Mouse (Mus musculus) induced T-regulatory cell, adult 2 months (primary cell): Measurements from ENCODE around the gene Gm21188.
A peak's percentile ranks its signal among the peaks of the same experiment; 100 is the strongest.
"Not testable (repeated sequence)": the region's sequence is repeated elsewhere in the genome, so short reads cannot be mapped to it uniquely, and the experiment has no call there.

Experiments used
- DNase-seq: peaks from one replicate; pipeline ENCODE4 v3.0.0-alpha.2; 2012; ENCODE audit warnings: low read depth

Gene Gm21188

DNA sequence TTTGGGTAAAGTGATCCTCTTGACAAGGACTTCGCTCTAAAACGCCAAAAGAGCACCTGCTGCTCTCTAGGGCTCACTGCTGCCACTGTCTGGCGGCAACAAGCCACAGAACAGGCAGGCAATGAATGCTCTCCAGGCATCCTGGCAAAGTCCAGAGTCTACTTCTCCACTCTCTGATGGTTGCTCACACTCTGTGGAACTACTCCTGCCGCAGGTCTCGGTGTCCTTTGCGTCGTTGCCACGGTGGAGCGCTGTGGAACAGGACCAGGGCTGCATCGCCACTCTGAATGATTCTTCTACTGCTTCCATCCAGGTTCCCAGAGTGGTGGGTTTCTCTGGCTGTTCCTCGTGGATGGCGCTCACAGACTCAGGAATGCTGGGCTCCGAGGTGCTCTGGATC, 25.6 kb downstream of the Gm21188 start:
- not testable (repeated sequence) for DNase-seq

DNA sequence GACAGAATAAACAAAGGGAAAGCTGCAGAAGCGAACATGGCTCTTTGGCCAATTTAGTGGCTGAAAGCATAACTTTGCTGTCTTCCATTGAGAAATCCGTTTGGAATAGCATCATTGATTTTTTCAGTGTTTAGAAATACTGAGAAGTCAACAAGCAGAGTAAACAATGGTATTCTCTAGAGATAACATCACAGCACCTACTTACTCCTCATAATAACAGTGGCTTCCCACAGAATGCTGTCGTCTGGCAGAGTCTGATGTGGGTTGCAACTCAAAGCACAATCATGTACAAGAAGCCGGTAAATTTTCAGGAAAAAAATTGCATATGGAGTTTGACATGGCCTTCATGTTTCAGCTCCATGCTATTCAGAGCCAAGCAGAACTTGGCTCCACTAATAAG, 26.4 kb downstream of the Gm21188 start:
- peak; percentile 5 for DNase-seq

DNA sequence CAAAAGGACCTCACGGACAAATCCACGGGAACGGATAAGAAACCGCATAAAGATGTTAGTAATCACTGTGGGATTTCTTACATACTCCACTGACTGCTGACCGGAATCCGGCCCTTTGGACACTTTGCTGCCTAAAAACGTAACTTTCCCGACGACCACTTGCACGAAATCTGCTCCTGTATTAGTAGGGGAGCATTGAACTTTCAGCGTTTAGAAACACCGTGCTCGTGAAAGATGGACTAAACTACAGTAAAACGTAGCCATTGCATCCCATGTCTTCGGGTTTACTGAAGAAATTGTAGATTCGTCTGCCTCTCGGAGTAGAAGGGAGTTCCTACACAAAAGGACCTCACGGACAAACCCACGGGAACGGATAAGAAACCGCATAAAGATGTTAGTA, 27.0 kb downstream of the Gm21188 start:
- peak; percentile 9 for DNase-seq

- peak; percentile 15 for DNase-seq
Measured at GRCm38 (mm10) chr13:120024581-120024980, 27.4 kb downstream of the Gm21188 start.

DNA sequence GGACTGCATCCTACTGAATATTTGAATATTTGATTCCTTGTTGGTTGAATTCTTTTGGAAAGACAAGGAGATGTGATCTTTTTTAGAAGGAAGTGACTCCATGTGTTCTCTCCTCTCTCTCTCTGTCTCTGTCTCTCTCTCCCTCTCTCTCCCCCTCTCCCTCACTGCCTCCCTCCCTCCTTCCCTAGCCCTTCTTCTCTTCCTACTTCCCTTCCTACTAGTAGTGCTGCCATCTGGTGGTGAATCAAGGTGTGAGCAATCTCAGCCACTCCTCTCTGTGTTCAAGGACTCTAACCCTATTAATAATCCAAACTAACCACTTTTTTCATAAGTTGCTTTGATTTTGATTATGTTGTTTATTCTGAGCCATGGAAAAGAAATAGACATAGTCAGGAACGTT, 30.5 kb downstream of the Gm21188 start:
- DNase-seq, result peak; percentile 16

- DNase-seq, result not testable (repeated sequence)
Measured at GRCm38 (mm10) chr13:120015348-120016007, 36.5 kb downstream of the Gm21188 start.

DNA sequence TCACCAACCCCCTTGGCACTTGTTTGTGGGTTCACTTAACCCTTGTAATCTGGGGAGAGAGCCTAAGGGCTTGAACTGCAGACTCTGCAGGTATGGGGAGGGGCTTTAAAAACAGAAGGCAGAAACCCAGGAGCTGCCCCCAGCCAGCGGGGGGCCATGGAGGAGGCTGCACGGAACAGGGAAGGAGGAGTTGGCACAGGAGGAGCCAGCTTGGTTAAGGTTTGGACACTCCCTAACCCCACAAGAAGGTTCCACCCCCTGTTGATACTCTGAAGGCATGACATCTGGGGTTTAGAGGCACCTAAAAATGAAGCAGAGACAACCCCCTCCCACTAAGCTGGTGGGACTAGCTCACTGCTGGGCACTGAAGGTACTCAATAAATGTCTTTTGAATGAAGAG, 38.0 kb downstream of the Gm21188 start:
- not testable (repeated sequence) for DNase-seq

DNA sequence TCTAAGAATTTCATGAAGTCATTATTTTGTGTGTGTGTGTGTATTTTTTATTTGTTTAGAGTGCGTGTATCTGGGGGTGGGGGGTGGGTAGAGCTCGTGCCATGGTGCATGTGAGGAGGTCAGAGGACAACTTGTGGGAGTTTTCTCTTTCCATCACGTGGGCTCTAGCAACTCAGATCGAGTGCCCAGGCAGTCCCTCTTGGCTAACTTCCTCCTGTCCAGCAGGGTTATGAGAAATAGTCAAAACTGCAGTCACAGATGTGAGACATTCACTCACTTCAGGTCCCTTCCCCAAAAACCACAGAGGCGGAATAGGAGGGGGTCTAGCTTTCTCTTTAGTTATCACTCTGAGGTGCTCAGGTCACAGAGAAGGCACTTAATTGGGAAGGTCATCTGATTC, 38.5 kb downstream of the Gm21188 start:
- DNase-seq, result not testable (repeated sequence)

- DNase-seq, result not testable (repeated sequence)
Measured at GRCm38 (mm10) chr13:120010068-120010467, 41.9 kb downstream of the Gm21188 start.

GRCm38 (mm10) chr13:119999215-119999614, 52.8 kb downstream of the Gm21188 start:
- DNase-seq, result not testable (repeated sequence)

GRCm38 (mm10) chr13:119998442-119999086, 53.4 kb downstream of the Gm21188 start:
- DNase-seq, result not testable (repeated sequence)

DNA sequence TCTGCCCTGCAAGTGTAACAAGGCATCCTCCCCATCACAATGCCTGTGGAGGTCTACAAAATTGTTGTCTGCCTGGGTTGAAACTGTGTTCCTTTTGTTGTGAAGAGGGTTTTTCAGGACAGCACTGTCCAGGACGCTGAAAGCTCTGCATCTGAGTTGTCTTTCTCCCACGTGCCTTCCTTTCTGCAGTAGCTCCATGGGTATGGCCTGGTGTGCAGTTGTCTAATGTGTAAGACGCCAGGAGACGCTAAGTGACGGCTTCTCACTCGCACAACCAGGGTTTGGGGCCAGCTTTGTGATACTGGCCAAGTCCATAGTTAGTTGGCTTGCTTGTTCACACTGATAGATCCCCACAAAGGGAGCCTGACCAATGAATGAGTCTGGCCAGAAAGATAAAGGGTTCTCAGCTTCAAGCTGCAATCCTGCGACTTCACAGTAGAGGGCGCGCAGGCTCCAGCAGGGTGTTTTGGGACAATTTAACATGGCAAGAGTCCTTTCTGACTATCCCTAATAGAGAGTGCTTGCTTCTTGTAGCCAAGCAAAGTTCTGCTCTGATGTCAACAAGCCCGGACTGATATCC, 60.0 kb downstream of the Gm21188 start:
- DNase-seq, result not testable (repeated sequence)

- DNase-seq, result not testable (repeated sequence)
Measured at GRCm38 (mm10) chr13:119991264-119991663, 60.7 kb downstream of the Gm21188 start.
